Mouse (Mus musculus) C2C12 (cell line): ENCODE results near the gene Pex1. TPM values are rescaled to one million over a fixed set of nuclear protein-coding genes. Genes with fewer than 3 reads are reported as not detected.
"Not testable (repeated sequence)": the region's sequence is repeated elsewhere in the genome, so short reads cannot be mapped to it uniquely, and the experiment has no call there.

Source experiments
- H3K27me3 ChIP-seq: one replicate; pipeline ENCODE4 v1.6.1; 2011; ENCODE audit not compliant: control insufficient read depth, insufficient read depth, insufficient read length
- H3K36me3 ChIP-seq: one replicate; pipeline ENCODE4 v1.6.1; 2011; ENCODE audit not compliant: control insufficient read depth, insufficient read depth
- H3K4me3 ChIP-seq: one replicate; pipeline ENCODE4 v1.5.1; 2011; ENCODE audit warnings: mild to moderate bottlenecking, control low read depth; ENCODE audit not compliant: poor library complexity, insufficient read depth, severe bottlenecking
- H3K79me2 ChIP-seq: one replicate; pipeline ENCODE4 v1.6.1; 2011; ENCODE audit not compliant: control insufficient read depth, insufficient read depth
- H3K79me3 ChIP-seq: one replicate; pipeline ENCODE4 v1.6.1; 2011; ENCODE audit warnings: low read depth, control low read depth
- H3ac ChIP-seq: one replicate; pipeline ENCODE3; 2011; ENCODE audit warnings: low read depth; ENCODE audit not compliant: control insufficient read depth, insufficient read length
- CEBPB ChIP-seq: IDR thresholded peaks from one replicate; pipeline ENCODE4 v1.6.1; 2011; ENCODE audit warnings: low read depth, mild to moderate bottlenecking, control low read depth, moderate library complexity
- CTCF ChIP-seq: IDR thresholded peaks from one replicate; pipeline ENCODE4 v1.5.1; 2011; ENCODE audit not compliant: control insufficient read depth, insufficient read depth, insufficient read length
- FOSL1 ChIP-seq: IDR thresholded peaks from one replicate; pipeline ENCODE4 v1.8.0; 2011; ENCODE audit warnings: mild to moderate bottlenecking, low read length; ENCODE audit not compliant: poor library complexity, insufficient read depth, severe bottlenecking
- MAX ChIP-seq: IDR thresholded peaks from one replicate; pipeline ENCODE4 v1.6.1; 2011; ENCODE audit warnings: mild to moderate bottlenecking, control low read depth
- MYOD1 ChIP-seq: IDR thresholded peaks from one replicate; pipeline ENCODE4 v1.6.1; 2011; ENCODE audit warnings: low read depth; ENCODE audit not compliant: control insufficient read depth, insufficient read length
- MYOG ChIP-seq: IDR thresholded peaks from one replicate; pipeline ENCODE4 v1.6.1; 2011; ENCODE audit not compliant: control insufficient read depth, insufficient read length; ENCODE audit errors: extremely low read depth
- USF1 ChIP-seq: IDR thresholded peaks from one replicate; pipeline ENCODE4 v1.6.1; 2011; ENCODE audit warnings: low read depth, mild to moderate bottlenecking, control low read depth, moderate library complexity
- polyA plus RNA-seq: library from polyadenylated mRNA; unstranded; fragments of >200 nt; fragmentation: generic; extraction: Trizol; gene quantifications from one replicate; pipeline ENCODE4 v1.2.1, GENCODE M21; 2012; ENCODE audit warnings: missing spikeins

Gene Pex1
- polyA plus RNA-seq, 1 experiment, result 3.3 TPM

GRCm38 (mm10) chr5:3600298-3600697, 4.4 kb downstream of the Pex1 start:
- no peak for TF ChIP-seq USF1
- Histone ChIP-seq H3K36me3 (peaks cover under 1% of the 10 kb centered on the region), H3K4me3 (no peak overlapping the region), H3K79me3 (peaks cover 4% of the 10 kb centered on the region), H3ac (no peak overlapping the region), H3K27me3 (no peaks in the 10 kb centered on the region), H3K79me2 (peaks cover 5% of the 10 kb centered on the region)

GRCm38 (mm10) chr5:3600790-3601189, 4.9 kb downstream of the Pex1 start:
- H3K79me3 ChIP-seq, result no peaks in the 10 kb centered on the region
- TF ChIP-seq USF1 (no peak), MYOD1 (no peak), CEBPB (no peak), FOSL1 (no peak), MAX (no peak), MYOG (no peak), CTCF (no peak)

GRCm38 (mm10) chr5:3607114-3607513, 11.2 kb downstream of the Pex1 start:
- H3K36me3 ChIP-seq, result peaks cover 11% of the 10 kb centered on the region
- H3K27me3 ChIP-seq, result no peaks in the 10 kb centered on the region
- no peaks in the 10 kb centered on the region for H3K79me3 ChIP-seq
- no peak overlapping the region for H3ac ChIP-seq
- TF ChIP-seq MAX (no peak), FOSL1 (no peak), MYOG (no peak), MYOD1 (no peak), USF1 (no peak), CTCF (no peak), CEBPB (no peak)
- H3K79me2 ChIP-seq, result no peaks in the 10 kb centered on the region
- H3K4me3 ChIP-seq, result no peak overlapping the region

More at GRCm38 (mm10) chr5:3600790-3601189, 4.9 kb downstream of the Pex1 start:
- Histone ChIP-seq H3K4me3 (no peak overlapping the region), H3ac (no peak overlapping the region), H3K36me3 (peaks cover 5% of the 10 kb centered on the region), H3K27me3 (no peaks in the 10 kb centered on the region), H3K79me2 (peaks cover under 1% of the 10 kb centered on the region)

- TF ChIP-seq MYOG, result no peak
- no peak for TF ChIP-seq MYOD1
- no peak for TF ChIP-seq MAX
- TF ChIP-seq CTCF, result no peak
- H3K79me3 ChIP-seq, result no peaks in the 10 kb centered on the region
- H3K4me3 ChIP-seq, result no peak overlapping the region
- no peak overlapping the region for H3ac ChIP-seq
- H3K27me3 ChIP-seq, result no peaks in the 10 kb centered on the region
- peaks cover 11% of the 10 kb centered on the region for H3K36me3 ChIP-seq
- H3K79me2 ChIP-seq, result no peaks in the 10 kb centered on the region
These were observed 13.4 kb downstream of the Pex1 start for GRCm38 (mm10) chr5:3609241-3609640.

- H3K79me2 ChIP-seq, H3ac ChIP-seq, H3K36me3 ChIP-seq, H3K79me3 ChIP-seq, H3K4me3 ChIP-seq, H3K27me3 ChIP-seq: not testable (repeated sequence)
These were observed 16.0 kb downstream of the Pex1 start for GRCm38 (mm10) chr5:3611835-3612234.

- Histone ChIP-seq H3K36me3 (peaks cover 11% of the 10 kb centered on the region), H3K79me3 (no peaks in the 10 kb centered on the region)
These were observed 24.6 kb downstream of the Pex1 start for GRCm38 (mm10) chr5:3620486-3620885.

GRCm38 (mm10) chr5:3630055-3630454, 34.2 kb downstream of the Pex1 start:
- H3K4me3 ChIP-seq, result no peak overlapping the region
- H3ac ChIP-seq, result no peak overlapping the region
- no peaks in the 10 kb centered on the region for H3K79me2 ChIP-seq
- TF ChIP-seq FOSL1 (no peak), MYOG (no peak), USF1 (no peak), CEBPB (no peak), MYOD1 (no peak), MAX (no peak), CTCF (no peak)
- H3K27me3 ChIP-seq, result no peaks in the 10 kb centered on the region
- peaks cover 11% of the 10 kb centered on the region for H3K36me3 ChIP-seq
- H3K79me3 ChIP-seq, result no peaks in the 10 kb centered on the region

More at GRCm38 (mm10) chr5:3620486-3620885, 24.6 kb downstream of the Pex1 start:
- no peaks in the 10 kb centered on the region for H3K27me3 ChIP-seq
- H3K79me2 ChIP-seq, result no peaks in the 10 kb centered on the region
- H3K4me3 ChIP-seq, result no peak overlapping the region
- TF ChIP-seq MAX (no peak), USF1 (no peak), MYOD1 (no peak), CEBPB (no peak), CTCF (no peak), FOSL1 (no peak), MYOG (no peak)
- H3ac ChIP-seq, result no peak overlapping the region
